Mouse (Mus musculus) v-Abl transformed pro-B cells (cell line): ENCODE measurements around the gene Dgkd.

Source experiments
- in situ Hi-C, 2 experiments: fragments of 400-800 bp; cut with MboI; formaldehyde crosslinking; loops; one replicate each; pipeline ENCODE4 v1.15.1; 2025; ENCODE audit not compliant: unreplicated experiment in 2 of 2

Gene Dgkd

DNA sequence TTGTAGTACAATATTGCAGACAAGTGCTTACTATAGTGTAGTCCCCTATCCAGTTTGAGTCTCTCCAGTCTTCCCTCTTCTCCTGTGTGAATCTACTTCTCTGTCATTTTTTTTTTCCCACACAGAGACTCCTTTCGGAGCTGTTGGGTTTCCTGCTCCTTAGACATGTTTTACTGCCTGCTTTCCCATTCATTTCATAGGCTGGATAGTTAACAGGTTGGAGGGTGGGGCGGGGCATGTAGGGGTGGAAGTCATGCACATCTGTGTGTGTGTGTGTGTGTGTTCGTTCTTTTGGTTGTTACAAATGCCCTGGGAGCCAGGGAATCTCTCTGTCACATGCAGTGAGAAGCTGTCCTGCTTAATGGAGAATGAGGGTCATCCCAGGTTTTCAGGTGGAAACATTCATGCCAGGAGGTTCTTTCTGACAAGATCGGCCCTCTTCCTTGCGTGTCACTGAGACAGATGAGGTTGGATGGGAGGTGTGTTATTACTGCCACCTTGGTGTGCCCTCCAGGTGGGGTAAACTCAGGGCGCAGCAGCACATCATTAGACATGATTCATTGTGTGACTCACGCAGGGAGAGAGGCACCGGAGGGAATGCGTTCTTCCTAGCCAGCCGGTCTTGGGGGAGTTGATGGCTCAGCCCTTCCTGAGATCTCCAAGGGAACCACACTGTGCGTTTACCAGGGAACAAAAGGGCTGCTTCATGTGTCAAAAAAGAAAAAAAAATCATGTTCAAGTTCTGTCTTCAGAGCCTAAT lies 4.7 kb upstream of the Dgkd start:
- in situ Hi-C loops: no loop called here

DNA sequence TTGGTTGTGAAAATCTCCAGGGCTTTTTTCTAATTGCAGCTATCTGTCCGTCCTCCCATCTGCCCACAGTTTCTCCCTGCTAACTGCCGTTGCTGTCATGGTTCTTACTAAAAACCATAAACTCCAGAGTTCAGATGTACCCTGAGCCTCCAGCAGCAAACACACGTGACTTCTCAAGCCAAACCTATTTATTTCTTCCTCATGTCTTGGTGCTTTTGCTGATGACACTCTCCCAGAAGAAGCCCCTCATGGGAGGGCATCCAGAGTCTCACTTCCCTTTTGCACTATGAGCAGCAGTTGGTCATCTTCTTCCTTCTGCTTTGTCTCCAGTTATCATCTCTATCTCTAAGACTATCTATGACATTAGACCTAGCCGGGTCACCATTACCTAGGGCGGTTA lies 3.8 kb upstream of the Dgkd start:
- in situ Hi-C loops: no loop called here

DNA sequence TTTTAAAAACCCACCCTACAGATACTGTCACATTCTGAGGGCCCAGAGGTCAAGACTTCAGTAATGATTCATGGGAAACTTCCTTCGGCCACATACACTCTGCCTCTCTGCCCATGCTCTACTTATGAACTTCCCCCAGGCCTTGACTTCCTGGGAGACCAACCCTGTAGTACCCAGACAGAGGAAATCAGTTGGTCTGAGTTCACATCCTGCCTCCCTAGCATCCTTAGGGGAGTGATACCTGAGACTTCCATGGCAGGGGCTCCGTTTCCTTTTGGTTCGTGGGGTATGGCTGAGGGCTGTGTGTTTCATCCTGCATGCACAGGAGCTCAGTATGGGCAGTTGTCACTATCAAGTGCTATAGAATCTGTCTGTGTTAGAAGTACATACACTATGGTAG lies 1.7 kb upstream of the Dgkd start:
- in situ Hi-C loops: loop anchor here in 1 of 2 experiments (10.0 kb wide), 2 partner anchors 63 to 197 kb away; no protein-coding TSS in a partner anchor

DNA sequence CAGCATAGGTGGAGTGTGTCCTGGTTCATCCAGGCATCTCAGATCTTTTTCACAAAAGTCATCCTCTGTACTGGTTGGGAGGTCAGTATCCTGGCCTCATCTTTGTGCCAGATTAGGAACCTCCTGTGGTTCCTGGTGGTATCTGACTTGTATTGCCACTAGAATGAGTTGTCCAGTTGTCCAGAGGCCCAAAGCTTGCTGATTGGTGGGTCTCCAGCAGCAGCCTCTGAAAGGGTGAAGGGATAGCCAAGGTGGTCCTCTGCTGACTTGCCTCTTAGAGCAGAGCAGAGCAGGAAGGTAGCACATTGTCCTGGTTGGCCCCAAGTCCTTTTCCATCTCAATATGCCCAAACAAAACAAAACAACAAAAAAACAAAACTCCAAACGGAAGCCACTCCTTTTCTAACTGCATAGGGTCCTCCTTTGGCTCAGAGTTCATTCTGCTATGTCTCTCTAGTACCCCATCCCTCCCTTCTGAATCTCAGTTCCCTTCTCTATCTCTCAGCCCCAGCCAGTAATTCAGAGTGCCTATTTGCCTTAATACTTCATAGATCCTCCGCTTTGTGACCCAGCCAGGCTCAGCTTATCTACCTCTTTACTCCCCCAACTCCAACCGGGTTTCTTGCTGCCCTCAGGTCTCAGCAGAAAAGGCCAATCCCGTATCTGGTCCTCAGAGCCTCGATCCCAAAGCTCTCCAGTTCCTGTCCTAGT lies 851 bp upstream of the Dgkd start:
- in situ Hi-C loops: loop anchor here in 1 of 2 experiments (10.0 kb wide), 2 partner anchors 63 to 197 kb away; no protein-coding TSS in a partner anchor

DNA sequence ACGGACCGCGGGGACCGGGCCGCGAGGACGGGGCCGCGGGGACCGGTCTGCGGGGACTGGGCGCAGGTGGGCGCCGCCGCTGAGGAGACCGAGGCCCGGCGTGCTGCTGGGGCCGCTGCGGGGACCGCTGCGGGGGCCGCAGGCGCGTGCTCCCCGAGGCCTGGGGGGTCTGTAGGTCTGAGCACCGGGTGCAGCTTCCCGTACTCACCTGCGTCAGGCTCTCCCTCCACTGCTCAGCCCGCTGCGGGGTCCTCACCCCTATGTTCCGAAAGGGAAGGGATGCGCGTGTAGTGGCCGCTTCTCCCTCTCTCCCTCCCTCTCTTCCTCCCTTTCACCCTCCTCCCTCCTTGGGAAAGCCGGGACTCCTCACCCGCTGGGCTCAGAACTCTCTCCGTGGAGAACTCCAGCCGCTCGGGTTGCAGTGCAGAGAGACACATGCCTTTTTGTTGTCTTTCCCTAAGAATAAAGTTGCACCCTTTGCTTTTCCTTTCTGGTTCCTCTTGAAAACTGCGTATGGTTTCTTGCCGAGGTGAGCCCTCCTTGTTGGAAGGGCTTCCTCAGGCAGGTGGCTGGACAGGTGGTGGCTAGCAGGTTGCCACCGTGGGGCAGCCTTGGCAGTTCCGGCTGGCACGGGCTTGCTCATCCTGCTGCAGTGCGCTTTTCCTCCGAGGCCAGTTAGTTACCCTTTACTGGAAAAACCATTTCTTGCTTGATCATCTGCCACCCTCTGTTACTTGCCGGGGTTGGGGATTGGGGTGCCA lies 694 bp downstream of the Dgkd start:
- in situ Hi-C loops: loop anchor here in 1 of 2 experiments (10.0 kb wide), 2 partner anchors 61 to 199 kb away; no protein-coding TSS in a partner anchor

DNA sequence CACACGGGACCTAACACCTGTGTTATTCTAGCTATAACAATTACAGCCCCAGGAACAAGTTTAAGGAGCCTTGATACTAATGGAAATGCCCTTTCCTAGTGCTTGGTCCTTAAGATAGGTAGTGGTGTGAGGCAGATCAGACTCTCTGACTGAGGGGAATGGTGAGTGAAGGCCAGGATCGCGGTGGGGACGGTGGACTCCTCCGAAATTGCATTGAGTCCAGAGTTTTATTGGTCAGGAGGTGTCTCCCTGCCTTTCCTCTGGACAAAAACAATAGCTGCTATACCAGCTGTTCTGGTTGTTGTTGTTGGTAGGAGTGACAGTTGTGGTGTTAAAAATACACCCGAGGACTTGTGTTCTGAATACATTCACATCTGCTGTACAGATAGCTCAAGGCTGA lies 1.3 kb downstream of the Dgkd start:
- in situ Hi-C loops: loop anchor here in 1 of 2 experiments (10.0 kb wide), 2 partner anchors 60 to 200 kb away; no protein-coding TSS in a partner anchor

DNA sequence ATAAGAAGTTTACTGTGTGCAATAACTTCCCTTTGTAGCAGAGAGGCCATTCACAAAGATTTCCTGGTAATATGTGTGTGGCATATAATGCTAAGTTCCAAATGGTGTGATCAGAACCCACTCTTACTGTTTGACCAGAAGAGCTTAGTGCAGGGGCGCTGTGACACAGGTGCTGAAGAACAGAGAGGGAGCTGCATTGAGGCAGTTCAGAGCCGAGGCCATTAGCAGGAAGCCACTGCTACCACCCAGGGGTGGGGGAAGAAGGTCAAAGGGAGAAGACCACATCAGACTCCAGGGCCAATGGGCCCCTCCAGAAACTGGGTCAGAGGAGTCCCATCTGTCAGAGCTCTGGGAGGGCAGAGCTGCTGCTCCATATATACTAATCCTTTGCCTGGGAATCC lies 1.8 kb downstream of the Dgkd start:
- in situ Hi-C loops: loop anchor here in 1 of 2 experiments (5.0 to 10.0 kb wide), 3 partner anchors 37 to 200 kb away; no protein-coding TSS in a partner anchor

DNA sequence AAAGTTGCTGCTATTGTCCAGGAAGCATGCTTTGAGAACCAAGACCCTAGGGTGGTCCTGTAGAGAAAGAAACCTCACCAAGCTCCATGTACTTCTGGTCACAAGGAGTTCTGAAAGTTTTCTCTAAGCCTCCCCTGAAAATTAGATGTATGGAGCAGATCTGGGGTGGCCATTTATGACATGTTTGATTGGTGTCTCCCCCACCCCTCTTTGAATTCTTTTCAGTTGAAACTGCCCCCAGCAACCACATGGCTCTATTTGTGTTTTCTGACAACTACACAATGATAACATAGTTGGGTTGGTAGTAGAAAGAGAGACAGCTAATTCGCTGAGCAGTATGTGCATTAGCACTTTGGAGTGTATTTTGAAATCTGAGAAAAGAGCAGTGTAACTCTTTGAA lies 2.4 kb downstream of the Dgkd start:
- in situ Hi-C loops: loop anchor here in 1 of 2 experiments (5.0 to 10.0 kb wide), 3 partner anchors 37 to 201 kb away; no protein-coding TSS in a partner anchor

DNA sequence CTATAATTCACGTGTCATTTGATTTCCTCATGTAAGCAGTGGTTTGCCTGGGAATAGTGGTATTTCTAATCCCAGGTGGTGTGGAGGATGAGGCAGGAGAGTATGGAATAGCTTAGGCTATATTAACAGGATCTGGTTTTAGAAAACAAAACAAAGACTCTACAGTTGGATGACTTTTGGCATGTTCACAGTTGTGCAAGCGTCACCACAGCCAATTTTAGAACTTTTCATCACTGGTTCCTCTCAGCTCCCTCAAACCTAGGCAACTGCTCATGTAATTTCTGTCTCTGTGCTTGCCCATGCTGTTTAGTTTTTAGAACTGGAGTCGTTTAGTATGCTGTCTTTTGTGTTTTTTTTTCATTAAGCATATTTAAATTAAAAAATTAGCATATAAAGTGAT lies 3.7 kb downstream of the Dgkd start:
- in situ Hi-C loops: loop anchor here in 1 of 2 experiments (5.0 to 10.0 kb wide), 3 partner anchors 35 to 202 kb away; no protein-coding TSS in a partner anchor

DNA sequence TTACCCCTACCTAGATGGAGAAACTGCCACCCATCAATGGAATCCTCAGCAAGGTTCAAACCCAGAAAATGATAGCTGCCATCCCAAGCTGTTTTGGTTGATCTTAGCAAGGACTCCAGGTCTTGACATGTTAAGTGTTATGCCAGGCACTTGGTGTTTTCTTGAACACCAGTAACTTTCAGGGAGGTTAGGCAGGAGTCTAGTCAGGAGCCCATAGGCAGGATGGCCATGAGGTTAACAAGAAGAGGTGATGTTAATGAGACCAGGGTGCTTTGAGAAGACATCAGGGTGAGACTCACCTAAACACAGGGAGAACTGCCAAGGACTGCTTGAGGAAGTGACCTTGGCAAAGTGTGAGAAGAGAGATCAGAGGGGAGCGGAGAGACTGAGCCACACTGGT lies 4.9 kb downstream of the Dgkd start:
- in situ Hi-C loops: loop anchor here in 1 of 2 experiments (5.0 to 10.0 kb wide), 3 partner anchors 34 to 203 kb away; no protein-coding TSS in a partner anchor

DNA sequence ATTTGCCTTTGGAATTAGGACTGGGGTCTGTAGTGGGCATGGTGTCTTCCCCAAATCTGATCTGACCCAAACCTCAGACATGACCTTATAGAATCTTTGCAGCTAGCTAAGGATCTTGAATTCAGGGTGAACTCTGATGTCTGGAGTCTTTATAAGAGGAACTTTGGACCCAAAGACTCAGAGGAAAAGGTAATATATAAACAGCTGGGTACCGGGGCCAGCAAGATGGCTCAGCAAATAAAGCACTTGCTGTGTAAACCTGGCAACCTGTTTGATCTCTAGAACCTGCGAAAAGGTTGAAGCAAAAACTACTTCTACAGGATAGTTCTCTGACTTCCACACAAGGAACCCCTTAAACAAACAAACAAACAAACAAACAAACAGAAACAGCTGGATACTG lies 5.4 kb downstream of the Dgkd start:
- in situ Hi-C loops: loop anchor here in 1 of 2 experiments (5.0 to 10.0 kb wide), 3 partner anchors 34 to 204 kb away; no protein-coding TSS in a partner anchor

DNA sequence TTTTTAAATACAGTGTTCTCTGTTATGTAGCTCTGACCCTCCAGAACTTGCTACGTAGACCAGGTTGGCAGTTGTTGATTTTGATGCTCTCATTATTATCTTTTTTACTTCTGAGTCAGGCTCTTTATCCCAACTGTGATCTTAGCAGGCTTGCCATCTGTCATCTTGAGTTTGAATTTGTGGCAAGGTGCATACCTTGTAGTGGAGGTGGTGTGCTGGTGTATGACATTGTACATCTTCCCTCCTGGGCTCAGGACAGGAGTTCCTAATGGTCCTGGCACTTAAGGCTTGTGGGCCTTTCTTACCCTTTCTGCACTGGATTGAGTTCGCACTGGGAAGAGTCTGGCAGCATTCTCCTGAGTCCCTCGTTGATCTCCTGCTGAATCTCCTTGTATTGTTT lies 10.5 kb downstream of the Dgkd start:
- in situ Hi-C loops: no loop called here

DNA sequence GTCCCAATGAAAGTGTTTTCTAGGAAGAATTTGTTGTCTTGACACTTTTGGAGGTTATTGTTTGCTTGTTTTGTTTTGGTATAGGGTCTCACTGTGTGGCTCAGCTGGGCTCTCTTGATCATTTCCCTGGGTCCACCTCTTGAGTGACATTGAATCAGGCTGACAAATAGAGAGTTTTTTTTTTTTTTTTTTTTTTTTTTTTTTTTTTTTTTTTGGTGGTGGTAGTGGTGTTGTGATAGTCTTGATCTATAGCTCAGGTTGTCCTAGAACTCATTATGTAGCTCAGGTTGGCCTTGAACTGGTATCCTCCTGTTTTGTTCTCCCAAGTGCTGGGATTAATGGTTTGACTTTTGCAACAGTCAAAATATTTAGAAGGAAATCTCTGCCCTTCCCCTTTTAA lies 11.8 kb downstream of the Dgkd start:
- in situ Hi-C loops: no loop called here

DNA sequence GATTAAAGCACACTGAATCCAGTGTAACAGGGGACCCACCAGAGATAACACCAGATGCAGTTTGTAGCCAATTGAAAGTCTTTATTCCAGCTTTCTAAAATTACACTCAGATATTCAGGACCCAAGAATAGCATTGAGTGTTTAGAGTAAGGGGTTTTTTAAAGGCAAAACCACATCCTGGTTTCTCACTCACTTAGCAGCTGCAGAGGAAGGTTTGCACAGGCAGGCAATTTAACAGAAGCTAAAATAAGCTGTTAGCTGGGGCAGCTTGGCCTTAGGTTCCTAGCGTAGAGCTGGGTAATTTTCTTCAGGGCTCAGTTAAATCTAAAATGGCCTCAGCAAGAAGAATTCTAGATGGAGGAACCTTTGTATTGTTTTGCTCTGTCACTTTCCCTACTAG lies 13.6 kb downstream of the Dgkd start:
- in situ Hi-C loops: no loop called here

DNA sequence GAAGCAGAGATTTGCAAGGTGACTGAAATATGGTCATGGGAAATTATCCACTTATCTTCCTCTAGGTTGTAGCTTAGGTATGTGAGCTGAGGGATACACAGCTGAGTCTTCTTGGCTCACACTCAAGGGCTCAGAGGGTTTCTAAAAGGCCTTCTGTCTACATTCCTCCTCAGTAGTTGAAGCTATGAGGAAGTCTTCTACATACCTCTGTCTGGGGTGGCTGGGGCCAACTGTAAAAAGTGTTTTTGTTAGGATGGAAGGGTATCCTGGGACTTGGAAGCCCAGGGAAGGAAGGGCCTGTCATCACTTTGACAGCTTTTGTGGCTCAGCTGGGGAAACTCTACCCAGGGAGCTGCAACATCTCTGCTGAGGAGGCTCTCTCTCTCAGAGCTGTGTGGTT lies 18.5 kb downstream of the Dgkd start:
- in situ Hi-C loops: no loop called here

DNA sequence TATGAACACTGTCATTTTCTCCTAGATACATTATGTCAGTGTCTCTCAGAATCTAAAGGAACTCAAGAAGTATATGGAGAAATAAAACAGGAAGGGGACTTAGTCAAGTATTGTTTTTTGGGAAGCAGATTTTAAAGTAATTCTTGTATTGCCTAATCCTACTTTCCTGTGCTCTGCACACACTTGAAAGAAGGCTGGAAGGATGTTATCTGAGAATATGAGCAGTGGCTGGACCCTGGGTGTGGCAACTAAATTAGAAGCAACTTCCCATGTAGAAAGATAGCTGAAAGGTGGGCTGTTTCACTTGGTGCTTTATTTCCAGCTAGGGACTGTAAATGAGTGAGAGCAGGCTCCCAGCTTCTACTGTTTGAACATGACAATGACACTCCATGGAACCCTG lies 20.0 kb downstream of the Dgkd start:
- in situ Hi-C loops: no loop called here

DNA sequence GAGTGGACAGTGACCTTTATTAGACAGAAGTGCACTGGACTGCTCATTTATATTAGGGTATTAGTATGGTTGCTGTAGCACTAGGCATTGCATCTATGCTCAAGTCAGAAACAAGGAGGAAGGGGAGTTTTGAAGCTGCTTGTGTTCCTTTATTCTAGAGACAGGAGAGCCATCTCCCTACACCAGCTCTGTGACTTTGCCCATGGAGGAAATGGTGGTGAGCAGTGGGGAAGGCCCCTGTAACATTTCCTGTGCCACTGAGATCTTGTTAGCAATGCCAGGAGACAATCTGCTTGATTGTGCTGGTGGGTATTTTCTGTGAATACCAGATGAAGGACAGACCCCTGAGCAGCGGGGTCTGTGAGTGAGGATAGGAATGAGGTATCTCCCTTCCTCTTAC lies 23.0 kb downstream of the Dgkd start:
- in situ Hi-C loops: no loop called here

DNA sequence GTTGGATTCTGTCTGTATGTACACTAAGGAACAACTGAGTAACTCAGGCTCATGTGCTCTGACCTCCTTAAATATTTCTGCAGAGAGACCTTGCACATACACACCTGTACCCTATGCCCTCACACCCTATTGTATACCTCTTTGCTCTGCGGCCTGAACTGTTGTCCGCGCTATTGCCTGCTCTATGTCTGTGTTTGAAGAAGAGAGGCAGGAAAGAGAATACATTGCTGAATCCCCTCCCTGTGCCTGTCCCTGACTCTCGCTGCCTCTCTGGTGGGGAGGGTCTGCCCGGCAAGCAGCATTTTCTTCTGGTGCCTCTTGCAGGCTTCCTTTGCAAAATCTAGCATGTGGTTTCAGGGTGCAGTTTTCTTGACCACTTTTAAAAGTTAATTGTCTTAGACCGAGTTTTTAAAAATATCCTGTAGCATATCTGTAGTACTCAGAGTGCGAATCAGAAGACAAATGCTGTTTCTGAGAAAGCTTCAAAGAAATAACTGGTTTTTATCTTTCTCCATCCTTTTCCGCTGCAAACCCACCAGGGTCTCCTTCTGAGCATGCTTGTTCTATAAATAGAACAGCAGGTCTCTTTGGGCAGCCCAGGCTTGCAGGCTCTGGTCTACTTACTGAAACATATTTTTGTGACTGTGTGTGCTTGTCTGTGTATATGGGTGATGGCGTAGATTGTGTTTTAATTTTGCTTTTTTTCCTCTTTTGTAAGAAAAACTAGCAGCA lies 24.6 kb downstream of the Dgkd start:
- in situ Hi-C loops: no loop called here

DNA sequence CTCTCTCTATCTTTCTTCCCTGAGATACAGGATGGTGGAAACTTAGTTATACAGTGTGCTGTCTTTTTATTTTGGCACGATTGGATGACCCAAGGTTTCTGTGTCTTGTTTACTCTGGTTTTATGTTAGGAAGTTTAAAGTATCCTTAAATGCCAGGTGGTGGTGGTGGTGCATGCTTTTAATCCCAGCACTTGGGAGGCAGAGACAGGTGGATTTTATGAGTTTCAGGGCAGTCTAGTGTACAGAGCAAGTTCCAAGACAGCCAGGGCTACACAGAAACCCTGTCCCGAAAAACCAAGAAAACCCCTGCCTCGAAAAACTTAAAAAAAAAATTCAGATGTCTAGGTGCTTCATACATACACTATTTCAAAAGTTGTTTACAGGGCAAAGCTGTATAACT lies 25.9 kb downstream of the Dgkd start:
- in situ Hi-C loops: no loop called here
